Mouse (Mus musculus) spleen, postnatal 14 days (tissue): ENCODE data around the gene Unc119.
A peak's percentile ranks its signal among the peaks of the same experiment; 100 is the strongest.

Source experiments
- DNase-seq, 2 experiments: peaks; one replicate each; pipeline ENCODE4 v3.0.0; 2021 to 2022; ENCODE audit warnings: low spot score in 2 of 2

Gene Unc119

DNA sequence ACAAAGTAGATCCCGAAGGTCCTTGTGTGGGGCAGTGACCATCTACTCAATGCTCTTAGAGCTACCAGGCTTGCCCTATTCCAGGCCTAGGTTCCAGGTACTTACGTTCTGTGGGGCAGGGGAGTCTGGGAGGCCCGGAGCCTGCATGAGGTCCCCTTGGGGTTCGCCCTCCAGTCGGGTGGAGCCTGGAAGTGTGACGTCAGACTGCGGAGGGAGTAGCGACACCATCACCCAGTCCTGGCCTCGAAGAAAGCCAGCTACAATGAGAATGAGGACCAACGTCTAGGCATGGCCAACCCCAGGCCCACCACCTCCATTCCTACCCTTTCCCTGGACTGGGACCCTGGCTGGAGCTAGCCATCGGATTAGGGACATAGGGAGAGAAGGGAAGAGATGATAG lies 28.4 kb downstream of the Unc119 start:
- DNase-seq = no peak

DNA sequence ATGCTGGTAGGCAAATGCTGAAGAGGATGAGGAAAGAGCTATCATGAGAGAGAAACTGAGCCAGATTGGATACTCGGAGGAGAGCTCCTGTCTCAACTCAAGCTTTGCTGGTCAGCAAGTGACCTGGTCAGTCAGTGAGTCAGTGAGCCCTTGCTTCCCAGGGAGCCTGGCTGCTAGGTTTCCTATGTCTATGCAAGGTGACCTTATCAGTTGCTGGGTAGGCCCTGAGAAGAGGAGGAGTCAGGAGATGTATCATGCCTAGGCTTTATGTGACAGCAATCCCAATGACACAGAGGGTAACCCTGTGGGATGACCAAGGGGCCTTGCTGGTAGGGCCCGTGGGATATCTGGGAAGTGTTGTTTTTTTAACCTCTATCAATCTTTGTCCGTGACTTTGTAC lies 28.9 kb downstream of the Unc119 start:
- no peak for DNase-seq

DNA sequence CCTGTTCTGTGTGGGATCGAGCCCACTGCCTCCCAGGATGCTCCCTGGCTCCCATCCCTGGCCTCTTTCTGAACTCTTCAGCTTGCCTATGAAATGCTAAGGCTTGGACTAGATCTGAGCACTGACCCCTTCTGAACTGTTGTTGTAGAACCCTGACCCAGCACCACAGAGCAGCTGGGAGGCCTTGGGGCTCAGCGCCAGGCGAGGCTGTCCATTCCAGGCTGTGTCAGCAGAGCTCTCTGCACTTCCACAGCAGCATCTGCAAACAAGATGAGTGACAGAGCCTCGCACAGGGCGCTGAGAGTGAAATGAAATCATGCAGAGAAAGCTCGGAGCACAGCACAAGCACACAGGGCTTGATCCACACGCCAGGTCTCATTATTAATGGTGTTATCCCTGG lies 29.3 kb downstream of the Unc119 start:
- DNase-seq = no peak

DNA sequence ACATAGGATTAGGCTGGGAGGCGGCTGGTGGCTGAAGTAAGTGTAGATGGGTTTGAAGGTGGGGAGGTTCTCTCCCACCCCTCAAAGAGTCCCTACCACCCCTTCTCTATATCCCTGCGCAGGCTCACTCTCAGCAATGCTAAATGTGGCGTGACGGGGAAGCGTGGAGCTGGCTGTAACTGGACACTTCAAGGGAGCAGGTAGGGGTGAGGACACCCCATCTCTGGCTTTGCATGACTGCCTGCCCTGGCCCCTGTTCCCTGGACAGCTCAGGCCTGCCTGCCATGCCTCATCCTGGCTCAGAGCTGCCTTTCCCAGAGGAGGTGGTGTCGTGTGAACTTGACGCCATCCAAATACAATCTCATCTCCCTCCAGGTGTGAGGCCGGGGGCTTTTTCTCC lies 30.9 kb downstream of the Unc119 start:
- DNase-seq = no peak

DNA sequence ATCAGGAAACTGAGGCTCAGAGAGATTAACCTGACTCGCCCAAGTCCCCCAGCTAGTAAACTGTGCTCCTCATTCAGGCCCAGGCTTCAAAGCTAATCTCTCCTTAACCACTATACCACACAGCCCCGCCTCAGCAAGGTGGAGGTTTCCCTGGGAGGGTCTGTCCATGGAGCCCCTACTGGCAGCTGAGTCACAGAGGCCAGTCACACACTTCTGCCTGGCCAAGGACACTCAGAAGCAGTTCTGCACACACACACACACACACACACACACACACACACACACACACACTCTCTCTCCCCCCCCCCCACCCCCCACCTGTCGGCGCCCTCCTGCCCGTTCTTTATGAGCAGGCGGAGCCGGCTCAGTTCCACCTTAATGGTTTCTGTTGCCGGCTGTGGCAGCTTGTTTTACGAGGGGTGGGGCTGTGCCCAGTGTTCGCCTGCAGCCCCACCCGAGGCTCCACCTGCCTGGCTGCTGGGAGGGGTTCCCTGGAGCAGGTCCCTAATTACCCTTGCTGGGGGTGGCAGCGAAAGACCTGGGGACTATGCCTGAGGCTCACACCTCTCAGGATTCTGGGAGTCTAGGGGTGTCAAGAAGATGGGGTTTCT lies 34.4 kb downstream of the Unc119 start:
- no peak for DNase-seq

DNA sequence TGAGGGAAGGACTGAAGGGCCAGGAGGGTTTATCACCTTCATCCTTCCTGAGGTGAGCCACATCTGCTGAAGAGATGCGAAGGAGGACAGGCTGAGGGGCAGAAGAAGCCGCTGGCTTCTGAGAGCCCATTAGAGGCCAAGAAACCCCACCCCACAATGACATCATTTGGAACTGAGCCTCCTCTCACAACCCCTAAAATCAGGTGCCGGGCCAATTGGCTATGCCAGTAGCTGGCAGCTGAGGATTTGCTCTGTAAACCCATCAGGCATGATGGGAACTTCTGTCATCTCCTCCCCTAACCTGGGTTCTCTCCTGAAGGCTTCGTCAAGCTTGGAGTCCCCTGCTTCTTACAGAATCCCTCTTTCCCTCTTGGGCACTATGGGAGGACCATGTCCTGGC lies 37.1 kb downstream of the Unc119 start:
- DNase-seq = no peak

DNA sequence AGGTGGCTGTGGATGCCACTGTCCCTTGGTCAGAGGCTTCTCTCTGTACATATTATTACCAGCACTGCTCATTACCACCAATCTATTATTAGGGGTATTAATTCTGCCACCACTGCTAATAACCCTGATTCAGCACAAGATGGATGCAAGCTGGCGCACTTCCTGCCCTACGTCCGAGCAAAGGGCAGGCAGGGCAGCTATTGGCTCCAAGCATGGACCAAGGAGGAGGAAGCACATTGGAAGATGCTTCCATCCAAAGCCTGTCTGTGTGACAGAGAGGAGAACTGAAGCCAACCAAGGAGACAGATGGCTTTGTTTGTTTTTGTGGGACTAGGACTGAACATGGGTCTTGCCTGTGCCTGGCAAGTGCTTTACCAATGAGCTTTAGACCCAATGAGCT lies 37.7 kb downstream of the Unc119 start:
- DNase-seq = no peak

DNA sequence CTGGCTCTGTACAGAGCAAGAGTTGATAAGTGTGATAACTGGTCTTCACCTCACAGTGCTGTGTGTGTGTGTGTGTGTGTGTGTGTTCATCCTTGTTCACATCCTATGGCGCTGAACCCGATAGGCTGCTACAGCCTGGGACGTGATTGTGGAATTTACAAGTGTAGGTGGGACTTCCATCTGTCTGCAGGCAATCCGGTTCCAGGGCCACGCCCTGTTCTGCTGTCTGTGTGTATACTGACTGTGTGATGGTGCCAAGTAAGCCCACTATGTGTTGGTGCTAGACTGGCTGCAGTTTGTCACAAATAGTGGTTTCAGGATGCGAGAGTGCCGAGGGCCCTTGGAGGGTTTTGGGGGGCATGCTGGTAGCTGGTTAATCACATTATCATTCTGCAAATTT lies 39.0 kb downstream of the Unc119 start:
- no peak for DNase-seq

DNA sequence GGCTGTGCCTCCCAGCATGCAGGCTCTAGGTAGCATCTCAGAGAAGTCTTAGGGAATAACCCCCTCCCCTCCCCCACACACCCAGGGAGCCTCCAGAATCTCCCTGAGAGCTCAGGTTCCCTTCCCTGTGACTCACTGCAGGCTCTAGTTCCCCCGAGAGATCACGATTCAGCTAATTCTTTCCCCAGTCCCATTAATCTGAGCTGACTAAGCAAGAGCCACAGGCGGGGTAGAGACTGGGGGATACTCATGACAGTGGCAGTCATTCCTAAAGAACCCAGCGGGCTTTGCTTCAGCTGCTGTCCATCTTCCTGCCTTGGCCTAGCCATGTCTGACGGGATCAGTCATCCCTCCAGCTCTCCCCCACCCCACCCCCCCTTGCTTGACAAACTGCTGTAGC lies 39.4 kb downstream of the Unc119 start:
- no peak for DNase-seq

DNA sequence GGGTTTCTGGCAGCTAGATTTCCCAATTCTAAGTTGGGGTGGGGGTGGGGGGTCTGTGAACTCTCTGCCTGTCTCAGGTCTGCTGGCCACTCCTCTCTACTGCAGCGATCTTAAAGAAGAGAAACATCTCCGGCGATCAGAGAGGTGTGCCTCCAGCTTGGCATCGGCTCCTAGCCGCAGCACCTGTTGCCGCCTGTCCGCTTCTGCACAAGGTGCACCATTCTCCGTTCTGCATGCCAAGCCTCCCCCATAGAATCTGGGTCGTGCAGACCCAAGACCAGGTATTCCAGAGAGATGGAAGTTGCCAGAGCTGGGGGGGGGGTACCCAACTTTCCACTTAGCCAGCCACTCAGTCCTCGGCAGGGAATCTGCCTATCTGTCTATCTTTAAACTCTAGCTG lies 42.5 kb downstream of the Unc119 start:
- no peak for DNase-seq

DNA sequence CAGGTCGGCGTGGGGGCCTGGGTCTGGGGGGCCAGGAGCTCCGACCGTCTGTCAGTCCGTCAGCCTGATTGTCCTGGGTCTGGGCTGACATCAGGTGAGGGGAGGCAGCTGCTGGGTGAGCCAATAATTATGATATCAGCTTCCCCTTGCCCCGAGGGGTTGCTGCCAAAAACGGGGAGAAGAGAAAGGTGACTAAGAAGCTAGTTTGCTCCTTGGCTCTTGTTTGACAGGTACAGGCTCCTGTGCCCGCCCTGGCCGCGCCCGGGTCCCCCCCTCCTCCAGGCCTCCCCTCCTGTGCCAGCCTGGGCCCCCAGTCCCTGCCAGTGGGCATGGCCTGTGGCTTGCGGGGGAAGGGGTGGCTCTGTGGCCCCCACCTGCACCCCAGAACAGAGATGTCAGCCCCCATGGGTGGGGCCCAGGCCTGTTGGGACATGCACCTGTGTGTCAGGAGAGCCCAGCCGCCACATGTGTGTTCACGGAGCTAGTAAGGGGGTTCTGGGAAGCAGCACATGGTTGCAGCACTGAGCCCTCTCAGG lies 43.3 kb downstream of the Unc119 start, which contains the start of gene Foxn1:
Gene Foxn1, minus strand, starts transcription at position 51 of the 536 bp plus-strand sequence.
- DNase-seq = no peak

DNA sequence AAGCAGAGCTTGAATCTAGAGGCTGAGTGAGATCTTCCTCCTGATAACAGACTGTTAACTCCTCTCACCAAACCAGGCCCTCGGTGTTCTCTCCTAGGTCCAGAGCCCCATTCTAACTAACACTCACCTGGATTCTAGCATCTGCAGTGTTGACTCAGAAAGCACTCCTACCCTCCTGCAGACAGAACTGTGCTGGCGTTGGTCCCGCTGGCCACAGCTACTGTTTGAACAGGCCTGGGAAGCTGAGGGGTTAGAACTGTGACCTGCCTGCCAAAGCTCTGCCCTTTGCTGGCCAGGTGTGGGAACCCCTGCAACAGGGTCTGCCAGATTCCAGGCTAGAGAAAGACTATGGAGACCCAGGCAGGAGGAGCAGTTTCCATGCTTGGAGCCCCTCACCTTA lies 49.4 kb downstream of the Unc119 start:
- no peak for DNase-seq

DNA sequence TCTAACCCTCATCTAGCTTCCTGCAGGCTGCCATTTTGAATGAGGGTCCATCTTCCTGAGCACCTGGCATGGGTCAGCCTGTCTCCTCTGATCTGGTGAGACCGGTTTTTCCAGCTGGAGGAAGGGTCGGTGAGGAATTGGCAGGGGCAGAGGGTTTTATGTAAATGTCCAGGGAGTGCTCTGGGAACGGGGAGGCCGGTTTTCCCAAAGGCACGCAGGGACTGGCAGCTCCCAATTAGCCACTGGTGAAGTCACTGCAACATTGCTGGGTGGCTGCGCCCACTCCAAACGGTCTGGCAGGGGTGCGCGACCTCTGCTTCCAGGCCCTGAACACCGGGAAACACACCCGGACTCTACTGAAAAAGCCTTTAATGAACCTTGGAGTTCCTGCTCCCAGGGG lies 53.7 kb downstream of the Unc119 start:
- DNase-seq = no peak

DNA sequence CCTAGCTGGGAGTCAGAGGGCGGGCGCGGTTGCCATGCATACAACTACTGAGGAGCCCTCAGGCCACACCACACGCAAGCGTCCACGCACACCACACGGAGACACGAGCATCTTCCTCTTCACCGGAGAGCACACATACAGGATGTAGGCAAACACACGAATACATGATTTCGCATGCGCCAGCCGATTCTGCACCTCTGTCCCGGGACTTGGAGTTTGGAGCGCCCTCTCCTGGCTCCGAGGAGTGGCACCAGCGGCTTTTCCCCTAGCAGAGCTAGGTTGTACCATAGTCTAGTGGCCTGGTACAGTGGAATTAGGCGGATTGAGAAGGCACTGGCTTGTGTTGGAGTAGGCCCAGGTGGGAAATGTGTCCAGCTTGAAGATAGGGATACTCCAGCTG lies 54.1 kb downstream of the Unc119 start:
- DNase-seq = peak; percentile 26 to 65

DNA sequence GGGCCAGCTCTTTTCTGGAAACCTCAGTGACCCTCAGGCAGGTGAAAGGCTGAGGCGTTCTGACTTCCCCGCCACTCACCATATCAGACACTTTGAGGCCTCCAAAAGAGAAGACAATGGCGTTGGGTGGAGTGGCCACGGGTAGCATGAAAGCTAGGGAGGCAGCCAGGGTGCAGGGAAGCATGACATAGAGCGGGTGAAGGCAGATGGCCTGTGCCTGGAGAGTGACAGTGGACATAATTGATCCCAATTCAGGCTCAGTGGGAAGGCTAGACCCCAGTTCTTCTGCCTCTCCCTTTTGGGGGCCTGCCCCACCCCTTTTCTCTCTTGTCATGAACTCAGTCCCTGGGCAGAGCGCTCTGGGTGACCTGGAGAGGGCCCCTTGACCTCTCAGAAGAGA lies 54.9 kb downstream of the Unc119 start:
- no peak for DNase-seq
